Mouse (Mus musculus) kidney, postnatal 36 days (tissue): ENCODE measurements around the gene Nrxn3.

Experiments
- DNase-seq, 2 experiments: peaks; one replicate each; pipeline ENCODE4 v3.0.0; 2021 to 2022; ENCODE audit warnings: mixed read lengths in 2 of 2

Gene Nrxn3

GRCm38 (mm10) chr12:90166118-90166517 lies 1443.4 kb downstream of the Nrxn3 start:
- no peak for DNase-seq

DNA sequence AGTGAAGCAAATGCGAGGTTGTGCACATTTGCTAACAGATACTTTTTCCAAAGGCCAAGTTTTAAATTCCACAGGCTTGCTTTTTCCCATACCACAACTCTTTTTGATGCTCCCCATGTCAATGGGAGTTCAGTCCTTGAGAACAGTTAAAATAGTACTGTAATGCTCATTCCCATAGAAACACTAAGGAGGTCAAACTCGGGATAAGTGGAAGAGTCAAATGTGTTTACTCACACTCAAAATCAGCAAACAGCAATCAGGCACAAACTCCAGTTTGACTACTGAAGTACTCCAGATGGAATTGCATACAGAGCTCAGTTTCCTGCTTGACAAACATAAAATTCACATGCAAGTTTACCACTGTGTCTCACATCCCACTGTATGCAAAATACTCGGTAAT lies 1458.9 kb downstream of the Nrxn3 start:
- DNase-seq: no peak

DNA sequence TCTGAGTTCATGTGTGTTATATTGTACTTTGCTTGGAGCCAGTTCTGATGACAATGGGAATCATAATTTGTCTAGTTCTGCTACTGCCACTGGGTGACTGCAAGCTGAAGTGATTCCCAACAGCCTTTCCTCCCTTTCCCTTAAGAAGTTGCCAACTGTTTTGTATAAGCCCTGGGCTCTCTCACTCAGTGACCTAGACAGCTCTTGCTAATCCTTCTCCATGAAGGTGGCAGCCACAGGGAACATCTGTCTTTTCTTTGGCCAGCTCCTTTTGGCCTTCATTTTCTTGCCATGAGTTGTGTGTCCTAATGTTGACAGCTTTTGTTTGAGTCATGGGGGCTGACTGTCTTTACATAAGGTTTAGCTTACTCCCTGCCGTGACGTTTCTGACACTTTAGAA lies 1460.3 kb downstream of the Nrxn3 start:
- no peak for DNase-seq

- DNase-seq: no peak
These were observed 1473.5 kb downstream of the Nrxn3 start for GRCm38 (mm10) chr12:90196161-90196560.

GRCm38 (mm10) chr12:90197994-90198393 lies 1475.3 kb downstream of the Nrxn3 start:
- DNase-seq: no peak

GRCm38 (mm10) chr12:90202501-90202900 lies 1479.8 kb downstream of the Nrxn3 start:
- no peak for DNase-seq

GRCm38 (mm10) chr12:90211410-90211809 lies 1488.7 kb downstream of the Nrxn3 start:
- no peak for DNase-seq

GRCm38 (mm10) chr12:90217060-90217459 lies 1494.4 kb downstream of the Nrxn3 start:
- no peak for DNase-seq

DNA sequence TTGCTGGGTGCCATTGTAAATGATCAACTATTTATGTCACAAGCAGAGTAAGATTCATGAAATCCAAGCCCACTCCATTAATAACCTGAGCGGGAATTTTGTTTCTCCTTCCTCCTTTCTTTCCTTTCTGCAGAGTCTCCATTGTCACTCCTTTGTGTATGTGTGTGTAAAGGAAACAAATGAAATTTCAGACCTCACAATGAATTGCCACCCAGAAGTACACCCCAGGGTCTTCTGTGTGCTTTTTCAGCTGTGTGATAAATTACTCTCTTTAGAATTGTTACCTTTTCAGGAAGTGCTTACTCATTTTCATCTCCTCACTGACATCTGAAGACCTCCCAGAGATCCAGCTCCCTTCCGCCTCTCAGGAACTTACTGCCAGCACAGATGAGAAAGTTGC lies 1506.4 kb downstream of the Nrxn3 start:
- no peak for DNase-seq

- no peak for DNase-seq
These were observed 1513.4 kb downstream of the Nrxn3 start for GRCm38 (mm10) chr12:90236093-90236492.

GRCm38 (mm10) chr12:90260301-90260700 lies 1537.6 kb downstream of the Nrxn3 start:
- DNase-seq: no peak

DNA sequence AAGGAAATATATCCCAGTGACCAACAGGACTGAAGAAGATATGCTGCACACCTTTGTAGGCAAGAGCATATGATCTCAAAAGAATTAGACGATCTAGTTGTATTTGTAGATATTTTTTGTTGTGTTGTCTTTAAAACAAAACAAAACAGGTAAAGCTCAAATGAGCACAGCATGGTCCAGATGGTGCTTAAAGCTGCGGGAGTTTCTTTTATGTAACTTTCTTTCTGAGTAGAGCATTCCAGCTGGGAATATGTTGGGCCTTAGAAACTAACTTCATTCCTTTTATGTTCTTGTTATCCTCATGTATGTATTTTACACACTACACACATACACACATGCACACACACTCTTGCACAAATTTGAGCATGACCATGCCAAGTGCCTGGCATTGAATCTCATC lies 1545.4 kb downstream of the Nrxn3 start:
- no peak for DNase-seq

GRCm38 (mm10) chr12:90270763-90271379 lies 1548.2 kb downstream of the Nrxn3 start:
- peak in 1 of 2 experiments; percentile 2 for DNase-seq

GRCm38 (mm10) chr12:90274621-90275236 lies 1552.1 kb downstream of the Nrxn3 start:
- no peak for DNase-seq

GRCm38 (mm10) chr12:90281236-90281635 lies 1558.6 kb downstream of the Nrxn3 start:
- DNase-seq: no peak

- DNase-seq: no peak
These were observed 1560.3 kb downstream of the Nrxn3 start for GRCm38 (mm10) chr12:90283022-90283421.

GRCm38 (mm10) chr12:90302671-90303070 lies 1580.0 kb downstream of the Nrxn3 start:
- DNase-seq: peak in 1 of 2 experiments; percentile 8

DNA sequence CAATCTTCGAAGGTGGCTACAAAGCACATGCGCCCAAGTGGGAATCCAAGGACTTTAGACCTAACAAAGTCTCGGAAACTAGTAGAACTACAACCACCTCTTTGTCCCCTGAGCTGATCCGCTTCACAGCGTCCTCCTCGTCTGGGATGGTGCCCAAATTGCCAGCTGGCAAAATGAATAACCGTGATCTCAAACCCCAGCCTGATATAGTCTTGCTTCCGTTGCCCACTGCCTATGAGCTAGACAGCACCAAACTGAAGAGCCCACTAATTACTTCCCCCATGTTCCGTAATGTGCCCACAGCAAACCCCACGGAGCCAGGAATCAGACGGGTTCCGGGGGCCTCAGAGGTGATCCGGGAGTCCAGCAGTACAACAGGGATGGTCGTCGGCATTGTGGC lies 1609.1 kb downstream of the Nrxn3 start:
- DNase-seq: no peak

DNA sequence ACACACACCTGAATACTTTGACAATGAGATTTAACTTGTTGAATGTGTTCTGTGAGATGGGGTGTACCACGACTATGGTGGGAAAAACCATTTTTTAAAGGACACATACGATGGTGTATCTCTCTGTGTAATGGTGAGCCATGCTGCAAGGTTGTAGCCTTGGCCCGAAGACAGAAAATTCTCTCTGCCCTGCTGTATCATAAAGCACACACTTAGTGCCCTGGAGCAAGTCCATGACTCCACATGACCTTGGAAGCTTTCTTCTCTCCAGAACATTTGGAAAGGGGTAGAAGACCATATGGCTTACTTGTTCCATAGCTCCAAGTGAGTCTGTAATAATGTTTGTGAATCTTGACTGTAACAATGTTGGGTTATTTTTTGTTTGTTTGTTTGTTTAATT lies 1609.8 kb downstream of the Nrxn3 start:
- no peak for DNase-seq

- no peak for DNase-seq
These were observed 1615.0 kb downstream of the Nrxn3 start for GRCm38 (mm10) chr12:90337496-90338228.

DNA sequence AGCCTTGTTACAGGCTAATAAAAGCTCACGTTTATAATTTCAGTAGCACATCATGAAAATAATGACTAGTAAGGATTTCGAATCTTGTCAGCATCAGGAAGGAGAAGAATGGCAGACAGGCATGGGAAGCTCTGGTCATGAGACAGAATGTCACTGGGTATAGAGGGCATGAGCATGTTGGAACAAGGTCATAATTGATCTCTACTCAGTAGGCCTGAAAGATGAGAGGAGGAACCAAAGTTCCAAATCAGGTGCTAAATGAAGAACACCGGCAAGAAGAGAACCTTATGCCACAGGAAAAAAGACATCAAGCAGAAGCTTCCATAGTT lies 1615.5 kb downstream of the Nrxn3 start:
- DNase-seq: no peak
